Mouse (Mus musculus): Measurements from ENCODE around the gene Plppr3. TPM values are rescaled to one million over a fixed set of nuclear protein-coding genes. Genes with fewer than 3 reads are reported as not detected.
A peak's percentile ranks its signal among the peaks of the same experiment; 100 is the strongest.

The Plppr3 gene
- polyA plus RNA-seq, 1 experiment from 2014 or later = 38.8 TPM

DNA sequence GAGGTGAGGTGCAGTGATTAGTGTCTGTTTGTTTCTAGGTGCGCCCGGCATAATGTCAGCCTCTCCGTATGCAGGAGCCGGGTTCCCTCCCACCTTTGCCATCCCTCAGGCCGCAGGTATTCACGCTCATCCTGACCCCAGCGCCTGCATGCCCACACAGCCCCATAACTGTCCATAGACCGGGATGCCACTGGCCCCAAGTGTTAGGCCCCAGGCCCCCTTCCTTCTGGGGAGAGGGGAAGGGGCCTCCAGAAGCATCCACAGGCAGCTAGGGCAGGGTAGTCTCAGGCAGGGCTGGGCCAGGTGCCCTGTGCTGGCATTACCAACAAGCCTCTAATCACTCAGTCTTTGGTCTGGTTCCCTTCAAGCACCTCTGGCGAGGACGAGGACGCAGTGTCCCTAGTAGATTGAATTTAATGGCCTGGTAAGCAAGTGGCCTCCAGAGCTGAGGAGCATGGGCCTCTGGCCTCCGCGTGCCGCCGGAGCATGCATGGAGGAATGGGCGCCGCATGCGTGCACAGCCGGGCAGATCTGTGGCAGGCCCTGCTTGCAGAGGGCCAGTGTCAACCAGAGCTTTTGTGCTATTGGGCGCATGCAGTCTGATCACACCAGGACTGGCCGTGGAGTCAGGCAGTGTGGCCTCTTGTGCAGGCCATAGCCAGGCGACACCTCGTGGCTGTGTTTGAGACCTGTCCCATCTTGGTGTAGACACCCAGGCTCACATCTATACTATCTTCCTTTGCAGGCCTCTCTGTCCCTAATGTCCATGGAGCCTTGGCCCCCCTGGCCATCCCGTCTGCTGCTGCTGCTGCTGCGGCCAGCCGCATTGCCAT lies 14.1 kb downstream of the Plppr3 start:
- ATAC-seq (replicated peaks; ENCODE audit: low FRiP score, low TSS enrichment, low read depth) = no peak
- no peak overlapping the region for H3K27ac ChIP-seq (ENCODE audit: low read depth)
- DNase-seq (ENCODE audit: low spot score) = no peak
- H3K4me1 ChIP-seq (replicated peaks; ENCODE audit: control insufficient read depth, insufficient read depth, low read length) = peaks cover 26% of the 10 kb centered on the region
- WGBS = 92% methylated on average over 26 of the region's 26 CpGs
- no peak overlapping the region for H3K4me2 ChIP-seq (ENCODE audit: low read length)
- no peaks in the 10 kb centered on the region for H3K9me3 ChIP-seq (ENCODE audit: control insufficient read depth, low read length)
- H3K9ac ChIP-seq (ENCODE audit: low read length) = no peak overlapping the region
- no peaks in the 10 kb centered on the region for H3K27me3 ChIP-seq (replicated peaks; ENCODE audit: control insufficient read depth, insufficient read depth, low read length)
- H3K36me3 ChIP-seq (ENCODE audit: control insufficient read depth, insufficient read depth, low read length) = peaks cover 80% of the 10 kb centered on the region
- no peak overlapping the region for H3K4me3 ChIP-seq (ENCODE audit: low read depth, low read length)

- Histone ChIP-seq H3K9me3 (ENCODE audit: control insufficient read depth, low read length) (no peaks in the 10 kb centered on the region), H3K4me2 (ENCODE audit: low read length) (no peak overlapping the region), H3K36me3 (ENCODE audit: control insufficient read depth, insufficient read depth, low read length) (peaks cover 70% of the 10 kb centered on the region), H3K4me1 (replicated peaks; ENCODE audit: control insufficient read depth, insufficient read depth, low read length) (peaks cover 26% of the 10 kb centered on the region), H3K27ac (ENCODE audit: low read depth) (no peak overlapping the region), H3K4me3 (ENCODE audit: low read depth, low read length) (no peak overlapping the region), H3K9ac (ENCODE audit: low read length) (no peak overlapping the region), H3K27me3 (replicated peaks; ENCODE audit: control insufficient read depth, insufficient read depth, low read length) (no peaks in the 10 kb centered on the region)
- WGBS = 84% methylated on average over 11 of the region's 11 CpGs
- DNase-seq (ENCODE audit: low spot score) (no peak), ATAC-seq (replicated peaks; ENCODE audit: low FRiP score, low TSS enrichment, low read depth) (no peak)
These were observed 15.3 kb downstream of the Plppr3 start for GRCm38 (mm10) chr10:79859116-79859515.

- no peak for DNase-seq (ENCODE audit: low spot score)
- H3K36me3 ChIP-seq (ENCODE audit: control insufficient read depth, insufficient read depth, low read length) = peaks cover 66% of the 10 kb centered on the region
- peaks cover 26% of the 10 kb centered on the region for H3K4me1 ChIP-seq (replicated peaks; ENCODE audit: control insufficient read depth, insufficient read depth, low read length)
- peak overlapping the region; percentile 96 for H3K4me2 ChIP-seq (ENCODE audit: low read length)
- peak overlapping the region; percentile 35; the same call in 1 of the 2 replicates for H3K9ac ChIP-seq (ENCODE audit: low read length)
- no peaks in the 10 kb centered on the region for H3K27me3 ChIP-seq (replicated peaks; ENCODE audit: control insufficient read depth, insufficient read depth, low read length)
- H3K9me3 ChIP-seq (ENCODE audit: control insufficient read depth, low read length) = no peaks in the 10 kb centered on the region
- ATAC-seq (replicated peaks; ENCODE audit: low FRiP score, low TSS enrichment, low read depth) = no peak
- 54% methylated on average over 17 of the region's 17 CpGs for WGBS
- peak overlapping the region; percentile 98 for H3K4me3 ChIP-seq (ENCODE audit: low read depth, low read length)
- peak overlapping the region; percentile 33; the same call in 1 of the 2 replicates for H3K27ac ChIP-seq (ENCODE audit: low read depth)
These were observed 15.9 kb downstream of the Plppr3 start for GRCm38 (mm10) chr10:79858416-79859074.

GRCm38 (mm10) chr10:79857894-79858293 lies 16.5 kb downstream of the Plppr3 start:
- H3K27me3 ChIP-seq (replicated peaks; ENCODE audit: control insufficient read depth, insufficient read depth, low read length) = no peaks in the 10 kb centered on the region
- 60% methylated on average over 2 of the region's 2 CpGs for WGBS
- H3K36me3 ChIP-seq (ENCODE audit: control insufficient read depth, insufficient read depth, low read length) = peaks cover 60% of the 10 kb centered on the region
- DNase-seq (ENCODE audit: low spot score) (no peak), ATAC-seq (replicated peaks; ENCODE audit: low FRiP score, low TSS enrichment, low read depth) (no peak)
- peaks cover 29% of the 10 kb centered on the region for H3K4me1 ChIP-seq (replicated peaks; ENCODE audit: control insufficient read depth, insufficient read depth, low read length)
- peak overlapping the region; percentile 43 for H3K27ac ChIP-seq (ENCODE audit: low read depth)
- H3K4me3 ChIP-seq (ENCODE audit: low read depth, low read length) = peak overlapping the region; percentile 98
- no peaks in the 10 kb centered on the region for H3K9me3 ChIP-seq (ENCODE audit: control insufficient read depth, low read length)
- H3K4me2 ChIP-seq (ENCODE audit: low read length) = peak overlapping the region; percentile 96
- peak overlapping the region; percentile 35; the same call in 1 of the 2 replicates for H3K9ac ChIP-seq (ENCODE audit: low read length)

- Histone ChIP-seq H3K9ac (ENCODE audit: low read length) (peak overlapping the region; percentile 100), H3K4me2 (ENCODE audit: low read length) (peak overlapping the region; percentile 96), H3K9me3 (ENCODE audit: control insufficient read depth, low read length) (no peaks in the 10 kb centered on the region), H3K36me3 (ENCODE audit: control insufficient read depth, insufficient read depth, low read length) (peaks cover 55% of the 10 kb centered on the region), H3K27ac (ENCODE audit: low read depth) (peak overlapping the region; percentile 43), H3K27me3 (replicated peaks; ENCODE audit: control insufficient read depth, insufficient read depth, low read length) (no peaks in the 10 kb centered on the region), H3K4me1 (replicated peaks; ENCODE audit: control insufficient read depth, insufficient read depth, low read length) (peaks cover 33% of the 10 kb centered on the region), H3K4me3 (ENCODE audit: low read depth, low read length) (peak overlapping the region; percentile 98)
- peak; percentile 81 for DNase-seq (ENCODE audit: low spot score)
- ATAC-seq (replicated peaks; ENCODE audit: low FRiP score, low TSS enrichment, low read depth) = no peak
- 8% methylated on average over 4 of the region's 4 CpGs for WGBS
These were observed 17.0 kb downstream of the Plppr3 start for GRCm38 (mm10) chr10:79857452-79857811.

GRCm38 (mm10) chr10:79856704-79857451 lies 17.6 kb downstream of the Plppr3 start:
- WGBS = 31% methylated on average over 7 of the region's 7 CpGs
- Histone ChIP-seq H3K4me3 (ENCODE audit: low read depth, low read length) (peak overlapping the region; percentile 98), H3K4me2 (ENCODE audit: low read length) (peak overlapping the region; percentile 96), H3K36me3 (ENCODE audit: control insufficient read depth, insufficient read depth, low read length) (peaks cover 49% of the 10 kb centered on the region), H3K27ac (ENCODE audit: low read depth) (peak overlapping the region; percentile 43; the same call in 1 of the 2 replicates), H3K9ac (ENCODE audit: low read length) (peak overlapping the region; percentile 100), H3K4me1 (replicated peaks; ENCODE audit: control insufficient read depth, insufficient read depth, low read length) (peaks cover 39% of the 10 kb centered on the region), H3K9me3 (ENCODE audit: control insufficient read depth, low read length) (no peaks in the 10 kb centered on the region), H3K27me3 (replicated peaks; ENCODE audit: control insufficient read depth, insufficient read depth, low read length) (no peaks in the 10 kb centered on the region)
- ATAC-seq (replicated peaks; ENCODE audit: low FRiP score, low TSS enrichment, low read depth) (no peak), DNase-seq (ENCODE audit: low spot score) (no peak)

- Histone ChIP-seq H3K36me3 (ENCODE audit: control insufficient read depth, insufficient read depth, low read length) (peaks cover 43% of the 10 kb centered on the region), H3K4me2 (ENCODE audit: low read length) (peak overlapping the region; percentile 96), H3K4me1 (replicated peaks; ENCODE audit: control insufficient read depth, insufficient read depth, low read length) (peaks cover 45% of the 10 kb centered on the region), H3K9ac (ENCODE audit: low read length) (peak overlapping the region; percentile 100), H3K4me3 (ENCODE audit: low read depth, low read length) (peak overlapping the region; percentile 98), H3K27ac (ENCODE audit: low read depth) (peak overlapping the region; percentile 29; the same call in 1 of the 2 replicates), H3K27me3 (replicated peaks; ENCODE audit: control insufficient read depth, insufficient read depth, low read length) (no peaks in the 10 kb centered on the region), H3K9me3 (ENCODE audit: control insufficient read depth, low read length) (no peaks in the 10 kb centered on the region)
- ATAC-seq (replicated peaks; ENCODE audit: low FRiP score, low TSS enrichment, low read depth) (no peak), DNase-seq (ENCODE audit: low spot score) (no peak)
- 39% methylated on average over 6 of the region's 6 CpGs for WGBS
These were observed 18.2 kb downstream of the Plppr3 start for GRCm38 (mm10) chr10:79856280-79856679.

DNA sequence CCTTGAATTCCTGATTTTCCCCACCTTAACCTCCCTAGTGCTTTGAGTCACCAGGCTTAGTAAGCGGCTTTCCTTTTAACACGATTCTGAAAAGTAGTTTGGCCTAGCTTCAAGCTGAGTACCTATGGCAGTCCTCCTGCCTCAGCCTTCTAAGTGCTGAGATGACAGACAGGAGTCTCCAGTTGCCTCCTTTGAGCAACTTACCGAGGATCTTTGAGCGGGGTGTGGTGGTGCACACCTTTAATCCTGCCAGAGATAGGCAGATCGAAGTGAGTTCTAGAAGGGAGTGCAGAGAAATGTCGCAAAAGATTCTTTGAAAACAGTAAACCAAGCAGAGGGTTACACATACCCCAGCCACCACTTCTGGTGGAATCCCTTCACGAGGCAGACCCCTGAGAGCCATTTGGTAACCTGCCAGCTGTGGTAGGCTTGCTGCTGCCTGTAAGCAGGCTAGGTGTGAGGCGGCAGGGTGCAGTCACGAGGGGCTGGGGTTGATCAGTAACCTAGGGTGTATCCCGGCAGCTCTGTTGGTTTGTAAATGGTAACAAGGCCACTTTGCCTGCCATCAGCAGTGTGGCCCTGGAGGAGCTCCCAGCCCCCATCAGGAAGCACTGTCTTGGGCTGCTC lies 18.8 kb downstream of the Plppr3 start:
- WGBS = 2% methylated on average over 10 of the region's 10 CpGs
- H3K9ac ChIP-seq (ENCODE audit: low read length) = peak overlapping the region; percentile 100
- DNase-seq (ENCODE audit: low spot score) (peak; percentile 79), ATAC-seq (replicated peaks; ENCODE audit: low FRiP score, low TSS enrichment, low read depth) (no peak)
- peak overlapping the region; percentile 96 for H3K4me2 ChIP-seq (ENCODE audit: low read length)
- H3K36me3 ChIP-seq (ENCODE audit: control insufficient read depth, insufficient read depth, low read length) = peaks cover 37% of the 10 kb centered on the region
- H3K27ac ChIP-seq (ENCODE audit: low read depth) = peak overlapping the region; percentile 100
- peaks cover 46% of the 10 kb centered on the region for H3K4me1 ChIP-seq (replicated peaks; ENCODE audit: control insufficient read depth, insufficient read depth, low read length)
- peak overlapping the region; percentile 98 for H3K4me3 ChIP-seq (ENCODE audit: low read depth, low read length)
- H3K27me3 ChIP-seq (replicated peaks; ENCODE audit: control insufficient read depth, insufficient read depth, low read length) = no peaks in the 10 kb centered on the region
- H3K9me3 ChIP-seq (ENCODE audit: control insufficient read depth, low read length) = no peaks in the 10 kb centered on the region
